Mouse (Mus musculus): Measurements from ENCODE around the gene Bnc2. TPM values are rescaled to one million over a fixed set of nuclear protein-coding genes. Genes with fewer than 3 reads are reported as not detected.

Bnc2 gene
- polyA plus RNA-seq, 1 experiment from 2014 or later, result 3.4 TPM

DNA sequence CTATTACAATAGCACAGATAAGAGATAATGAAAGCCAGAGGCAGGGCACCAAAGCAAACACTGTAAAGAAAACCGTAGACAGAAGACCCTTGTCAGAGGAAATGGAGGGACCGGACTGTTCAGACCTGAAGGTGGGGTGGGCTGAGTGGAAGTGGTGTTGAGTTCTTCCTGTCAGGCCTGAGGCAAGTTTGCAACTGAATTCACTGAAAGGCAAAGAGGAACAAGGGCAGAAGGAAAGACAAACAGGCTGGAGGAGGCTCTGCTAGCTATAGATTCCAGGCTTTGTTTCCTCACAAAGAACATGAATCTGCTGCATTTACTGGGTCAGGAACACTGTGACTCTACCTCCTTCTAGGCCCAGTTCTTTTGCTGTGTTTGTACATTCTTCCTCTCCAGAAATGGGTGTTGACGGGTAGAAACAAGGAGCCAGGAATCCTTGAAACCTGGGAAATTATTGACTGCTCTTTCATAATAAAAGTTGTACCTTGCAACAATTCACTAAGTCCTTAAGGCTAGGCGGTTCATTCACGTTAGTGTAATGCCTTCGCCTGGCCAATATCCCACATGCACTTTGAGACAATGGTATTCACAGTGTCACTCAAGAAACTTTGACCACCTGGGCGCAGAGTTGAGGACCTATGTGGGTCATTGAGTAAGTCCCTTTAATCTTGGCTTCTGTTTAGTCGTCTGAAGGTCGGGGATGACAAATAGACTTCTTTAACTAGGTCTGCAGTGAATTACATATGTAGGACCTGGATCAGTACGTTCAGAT is 445.7 kb downstream of the Bnc2 start:
- Histone ChIP-seq H3K4me1 (replicated peaks; ENCODE audit: control insufficient read depth, insufficient read depth, low read length) (no peaks in the 10 kb centered on the region), H3K4me3 (ENCODE audit: low read length) (no peak overlapping the region), H3K27ac (ENCODE audit: low read length) (no peak overlapping the region), H3K9me3 (ENCODE audit: control insufficient read depth, low read length) (no peaks in the 10 kb centered on the region), H3K4me2 (ENCODE audit: low read depth, low read length) (no peak overlapping the region), H3K36me3 (ENCODE audit: control insufficient read depth, insufficient read depth, low read length) (no peaks in the 10 kb centered on the region), H3K27me3 (ENCODE audit: control insufficient read depth, insufficient read depth, low read depth, low read length) (no peaks in the 10 kb centered on the region), H3K9ac (ENCODE audit: low read length) (no peak overlapping the region)
- WGBS, result 57% methylated on average over 10 of the region's 10 CpGs
- no peak for ATAC-seq (ENCODE audit: low read depth)

GRCm38 (mm10) chr4:84228551-84228950 is 446.5 kb downstream of the Bnc2 start:
- ATAC-seq (ENCODE audit: low read depth), result no peak
- Histone ChIP-seq H3K9me3 (ENCODE audit: control insufficient read depth, low read length) (no peaks in the 10 kb centered on the region), H3K9ac (ENCODE audit: low read length) (no peak overlapping the region), H3K4me1 (replicated peaks; ENCODE audit: control insufficient read depth, insufficient read depth, low read length) (no peaks in the 10 kb centered on the region), H3K36me3 (ENCODE audit: control insufficient read depth, insufficient read depth, low read length) (no peaks in the 10 kb centered on the region), H3K27me3 (ENCODE audit: control insufficient read depth, insufficient read depth, low read depth, low read length) (no peaks in the 10 kb centered on the region), H3K4me3 (ENCODE audit: low read length) (no peak overlapping the region), H3K27ac (ENCODE audit: low read length) (no peak overlapping the region), H3K4me2 (ENCODE audit: low read depth, low read length) (no peak overlapping the region)
- 61% methylated on average over 5 of the region's 5 CpGs for WGBS

Other genes with a start within 250 kb of the Bnc2 start
- gene Cntln, start 209.0 kb upstream of the Bnc2 start, polyA plus RNA-seq (2015; fragmentation: Nextera tagmentation; extraction: Ambion mirVana), result 11.0 and 11.6 TPM in 2 replicates